Mouse (Mus musculus) CD8-positive naive resting alpha-beta T cell, adult 2 months (primary cell): ENCODE data around the gene Fos.
"Not testable (repeated sequence)": the region's sequence is repeated elsewhere in the genome, so short reads cannot be mapped to it uniquely, and the experiment has no call there.

Experiments
- DNase-seq, 2 experiments: peaks; one replicate each; pipeline ENCODE4 v3.0.0; 2022; ENCODE audit warnings: low read depth in 2 of 2, low spot score in 2 of 2

Gene Fos

GRCm38 (mm10) chr12:85522631-85523388, 49.1 kb downstream of the Fos start:
- DNase-seq, result no peak

- no peak for DNase-seq
These were observed 49.9 kb downstream of the Fos start for GRCm38 (mm10) chr12:85523421-85524192.

- no peak for DNase-seq
These were observed 50.6 kb downstream of the Fos start for GRCm38 (mm10) chr12:85524193-85524858.

GRCm38 (mm10) chr12:85524859-85525495, 51.3 kb downstream of the Fos start:
- not testable (repeated sequence) for DNase-seq
